Comparison of ENCODE assay signal across 9 mouse cellular contexts in the genomic region with DNA sequence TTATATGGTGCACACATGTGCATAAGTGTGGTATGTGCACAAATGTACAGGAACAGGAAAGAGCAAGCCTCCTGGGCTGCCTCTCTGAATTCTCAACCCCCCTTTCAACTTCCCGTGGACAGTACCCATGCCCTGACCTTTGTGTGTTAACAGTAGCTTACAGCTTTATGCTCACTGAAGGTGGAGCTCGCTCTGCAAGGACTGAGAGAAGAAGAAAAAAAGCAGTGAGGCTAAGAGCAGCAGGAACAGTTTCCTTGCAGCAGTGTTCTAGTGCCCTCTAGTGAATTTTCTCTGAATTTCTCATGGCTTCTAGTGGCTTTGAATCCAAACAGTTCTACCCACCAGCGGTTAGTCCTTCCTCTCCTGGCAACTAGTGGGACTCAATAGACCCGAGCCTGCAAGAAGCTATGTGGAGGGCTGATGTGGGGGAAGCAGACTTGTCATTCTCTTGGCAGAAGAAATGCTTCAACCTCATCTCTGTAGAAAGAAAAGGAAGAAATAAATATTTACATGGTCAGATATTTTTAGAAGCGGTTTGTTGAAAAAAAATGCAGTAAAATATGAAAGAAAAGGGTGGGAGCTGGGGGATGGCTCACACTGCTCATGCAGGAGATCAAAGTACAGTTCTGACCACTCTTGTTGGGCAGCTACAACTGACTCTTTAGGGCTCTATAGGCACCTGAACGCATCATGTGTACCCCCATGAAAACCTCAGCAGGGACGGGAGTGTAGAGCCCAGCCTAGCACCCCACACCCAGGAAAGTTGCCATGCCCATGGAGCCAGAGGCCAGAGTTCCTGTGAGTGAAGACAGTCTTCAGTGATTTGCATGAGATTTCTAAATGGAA. TPM values are rescaled to one million over a fixed set of nuclear protein-coding genes. Genes with fewer than 3 reads are reported as not detected.
A peak's percentile ranks its signal among the peaks of the same experiment; 100 is the strongest.
DNase-seq lines count a peak whose midpoint lies in the region; ATAC-seq lines count a peak whose summit lies in the region.
"Had no signal": no experiment of that assay in that cellular context is flagged by ENCODE, and none has a peak within 500 bp of the region (broad histone marks: within the 10 kb centered on the region; RNA-seq: fewer than 3 reads in every experiment).

No protein-coding gene starts in this region.

- no peaks in the 10 kb centered on the region for H3K36me3 ChIP-seq in embryonic facial prominence, embryonic 11.5 days (replicated peaks; ENCODE audit: control insufficient read depth, insufficient read depth, low read depth, low read length)
- H3K36me3 ChIP-seq in intestine, embryonic 15.5 days = no peaks in the 10 kb centered on the region
- H3K36me3 ChIP-seq in stomach, embryonic 14.5 days (ENCODE audit: control insufficient read depth, insufficient read depth, low read length) = no peaks in the 10 kb centered on the region

- ATAC-seq in embryonic facial prominence, embryonic 11.5 days (replicated peaks; ENCODE audit: insufficient number of reproducible peaks, low FRiP score, low TSS enrichment, low read depth) = 0 out of 2 replicates have a peak, but pooled peaks have one; percentile 12
- ATAC-seq in intestine, embryonic 15.5 days = peak; percentile 80
- peak; percentile 68 for ATAC-seq in stomach, embryonic 14.5 days (ENCODE audit: insufficient number of reproducible peaks, insufficient read depth, low FRiP score, low read depth)

- peak; percentile 46 to 52 for DNase-seq in left cerebral cortex, adult 18-20 months (ENCODE audit: low spot score in 2 of 2)
- DNase-seq in left cerebral cortex, adult 8-10 months (ENCODE audit: low spot score in 2 of 2) = no peak
- DNase-seq in Muller cell, postnatal 12 days (ENCODE audit: inconsistent ontology term) = peak; percentile 76
- DNase-seq in embryonic facial prominence, embryonic 11.5 days (ENCODE audit: low spot score) = peak; percentile 92
- peak; percentile 74 for DNase-seq in lung, postnatal 25 days (ENCODE audit: low spot score)
- no peak for DNase-seq in adrenal gland, postnatal 25 days

- H3K4me3 ChIP-seq in embryonic facial prominence, embryonic 11.5 days (ENCODE audit: low read depth, low read length) = no peak overlapping the region
- H3K4me3 ChIP-seq in intestine, embryonic 15.5 days (replicated peaks) = no peak overlapping the region
- no peak overlapping the region for H3K4me3 ChIP-seq in stomach, embryonic 14.5 days (ENCODE audit: low read depth, low read length)

- H3K9ac ChIP-seq in embryonic facial prominence, embryonic 11.5 days (replicated peaks; ENCODE audit: low read length) = no peak overlapping the region
- no peak overlapping the region for H3K9ac ChIP-seq in intestine, embryonic 15.5 days
- H3K9ac ChIP-seq in stomach, embryonic 14.5 days (replicated peaks; ENCODE audit: low read depth, low read length) = no peak overlapping the region

- no peaks in the 10 kb centered on the region for H3K9me3 ChIP-seq in embryonic facial prominence, embryonic 11.5 days (replicated peaks; ENCODE audit: control insufficient read depth, low read length)
- no peaks in the 10 kb centered on the region for H3K9me3 ChIP-seq in intestine, embryonic 15.5 days
- H3K9me3 ChIP-seq in stomach, embryonic 14.5 days (ENCODE audit: control insufficient read depth, low read depth, low read length) = no peaks in the 10 kb centered on the region

- no peak overlapping the region for H3K4me2 ChIP-seq in embryonic facial prominence, embryonic 11.5 days (ENCODE audit: low read depth, low read length)
- H3K4me2 ChIP-seq in intestine, embryonic 15.5 days (replicated peaks) = no peak overlapping the region
- H3K4me2 ChIP-seq in stomach, embryonic 14.5 days (replicated peaks; ENCODE audit: low read depth, low read length) = no peak overlapping the region

- no peaks in the 10 kb centered on the region for H3K27me3 ChIP-seq in embryonic facial prominence, embryonic 11.5 days (ENCODE audit: control insufficient read depth, insufficient read depth, low read length)
- H3K27me3 ChIP-seq in intestine, embryonic 15.5 days (replicated peaks) = no peaks in the 10 kb centered on the region
- no peaks in the 10 kb centered on the region for H3K27me3 ChIP-seq in stomach, embryonic 14.5 days (ENCODE audit: control insufficient read depth, insufficient read depth, low read length)

- 40% methylated on average over 7 of the region's 7 CpGs for WGBS in embryonic facial prominence, embryonic 11.5 days
- 30% methylated on average over 7 of the region's 7 CpGs for WGBS in intestine, embryonic 15.5 days
- WGBS in stomach, embryonic 14.5 days = 27% methylated on average over 7 of the region's 7 CpGs

- no peaks in the 10 kb centered on the region for H3K4me1 ChIP-seq in embryonic facial prominence, embryonic 11.5 days (ENCODE audit: control insufficient read depth, insufficient read depth, low read length)
- H3K4me1 ChIP-seq in intestine, embryonic 15.5 days (replicated peaks) = peaks cover 2% of the 10 kb centered on the region; the same call in 1 of the 2 replicates
- no peaks in the 10 kb centered on the region; the same call in 1 of the 2 replicates for H3K4me1 ChIP-seq in stomach, embryonic 14.5 days (ENCODE audit: control insufficient read depth, insufficient read depth, low read length)

- no peak overlapping the region for H3K27ac ChIP-seq in embryonic facial prominence, embryonic 11.5 days (replicated peaks; ENCODE audit: low read depth, low read length)
- no peak overlapping the region for H3K27ac ChIP-seq in intestine, embryonic 15.5 days
- no peak overlapping the region for H3K27ac ChIP-seq in stomach, embryonic 14.5 days (ENCODE audit: low read length)

RNA-seq across cellular contexts. Expression of gene Ephb3, which starts 11.8 kb away (rescaled TPM):
- total RNA-seq in left cerebral cortex, adult 18-20 months (2021) = 10 to 100 TPM; 25.5 to 27.5 TPM
- total RNA-seq in left cerebral cortex, adult 8-10 months (2022) = 10 to 100 TPM; 18.4 to 21.0 (median 19.9) TPM
- polyA plus RNA-seq in embryonic facial prominence, embryonic 11.5 days (2014; fragmentation: Nextera tagmentation; extraction: Ambion mirVana) = 22.2 and 24.8 TPM in 2 replicates
- polyA plus RNA-seq in intestine, embryonic 15.5 days (2015; fragmentation: Nextera tagmentation; extraction: Ambion mirVana) = 11.9 and 12.3 TPM in 2 replicates
- 24.3 and 27.6 TPM in 2 replicates for polyA plus RNA-seq in stomach, embryonic 14.5 days (2014; fragmentation: Nextera tagmentation; extraction: Ambion mirVana)
- 1.9 and 2.3 TPM in 2 replicates for total RNA-seq in adrenal gland, postnatal 25 days (2021)

RNA-seq across cellular contexts. Expression of gene Teddm3, which starts 38.9 kb away (rescaled TPM):
- total RNA-seq in left cerebral cortex, adult 18-20 months (2021) = 1 to 10 TPM in 1 of 2 experiments, under 1 TPM in 1; 0.59 to 1.1 TPM
- total RNA-seq in left cerebral cortex, adult 8-10 months (2022) = 1 to 10 TPM in 3 of 4 experiments, under 1 TPM in 1; 0.95 to 1.9 (median 1.1) TPM
- polyA plus RNA-seq in embryonic facial prominence, embryonic 11.5 days (2014; fragmentation: Nextera tagmentation; extraction: Ambion mirVana) = not detected in 2 replicates
- polyA plus RNA-seq in intestine, embryonic 15.5 days (2015; fragmentation: Nextera tagmentation; extraction: Ambion mirVana) = 0.16 TPM in 1 of 2 replicates, not detected in the other
- polyA plus RNA-seq in stomach, embryonic 14.5 days (2014; fragmentation: Nextera tagmentation; extraction: Ambion mirVana) = 0.31 and 0.55 TPM in 2 replicates
- total RNA-seq in adrenal gland, postnatal 25 days (2021) = not detected in 2 replicates
- total RNA-seq: neutrophil, adult 5-6 weeks had no signal

Comparison
In these comparisons a context has a peak if more than half of its experiments do, and no peak if none do; other contexts are left out.
1. DNase-seq: peak in left cerebral cortex, adult 18-20 months (2 of 2), Muller cell, postnatal 12 days (single experiment), embryonic facial prominence, embryonic 11.5 days (single experiment) and lung, postnatal 25 days (single experiment); none in left cerebral cortex, adult 8-10 months (0 of 2) and adrenal gland, postnatal 25 days (single experiment).
2. ATAC-seq: peak in every context shown above with its lines; median percentile 80 in intestine, embryonic 15.5 days; 68 in stomach, embryonic 14.5 days; 12 in embryonic facial prominence, embryonic 11.5 days.